37 mouse cellular contexts compared by ENCODE assay signal in the genomic region with DNA sequence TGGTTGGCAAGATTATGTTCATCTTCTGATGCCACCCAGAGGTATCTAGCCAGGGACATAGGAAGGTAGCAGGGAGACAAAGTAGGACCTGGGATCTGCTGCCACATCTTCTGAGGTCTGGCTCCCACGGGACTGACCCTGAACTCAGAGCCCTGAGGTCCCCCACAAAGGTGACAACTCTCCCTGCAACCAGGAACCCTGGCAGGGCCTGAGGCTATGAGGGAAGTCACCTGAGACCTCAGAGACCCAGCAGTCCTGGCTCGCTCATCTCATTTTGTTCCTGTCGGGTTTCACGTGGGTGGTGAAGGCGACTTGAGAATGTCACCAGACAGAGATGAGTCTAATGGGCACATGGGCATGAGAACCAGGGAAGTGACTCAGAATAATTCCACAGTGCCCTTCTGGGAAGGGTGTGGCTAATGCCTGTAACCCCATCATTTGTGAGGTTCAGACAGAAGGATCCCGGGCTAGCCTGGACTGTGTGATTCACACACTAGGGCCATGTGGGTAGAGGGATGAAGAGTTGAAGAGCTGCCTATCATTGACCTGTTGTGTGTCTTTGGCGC. TPM values are rescaled to one million over a fixed set of nuclear protein-coding genes. Genes with fewer than 3 reads are reported as not detected.
"Had no signal": no experiment of that assay in that cellular context is flagged by ENCODE, and none has a peak within 500 bp of the region (broad histone marks: within the 10 kb centered on the region; RNA-seq: fewer than 3 reads in every experiment).

No protein-coding gene starts in this region.

- H3K4me3 ChIP-seq: heart, embryonic 12.5 days; heart, embryonic 13.5 days; heart, embryonic 15.5 days; hindbrain, embryonic 10.5 days; hindbrain, embryonic 12.5 days; hindbrain, embryonic 13.5 days; hindbrain, embryonic 15.5 days; intestine, embryonic 15.5 days; kidney, embryonic 15.5 days; layer of hippocampus, adult 2 months; left cerebral cortex, adult 2 months had no signal

- ATAC-seq: hindbrain, embryonic 16.5 days; hindbrain, postnatal 0 days; inflammation-experienced regulatory T-cells, adult 6 months; intestine, embryonic 15.5 days; intestine, embryonic 16.5 days; intestine, postnatal 0 days had no signal

- H3K36me3 ChIP-seq: hindbrain, embryonic 10.5 days; hindbrain, embryonic 12.5 days; hindbrain, embryonic 13.5 days; hindbrain, embryonic 15.5 days; intestine, embryonic 15.5 days; kidney, embryonic 15.5 days had no signal

- H3K27me3 ChIP-seq: hindbrain, embryonic 15.5 days; intestine, embryonic 15.5 days had no signal

- DNase-seq: heart, postnatal 10 days; heart, postnatal 14 days; heart, postnatal 36 days; heart, postnatal 4 days; kidney, adult 11 months; kidney, adult 18-20 months; kidney, adult 2 months; kidney, adult 8-10 months; kidney, adult 9 months; kidney, postnatal 10 days; kidney, postnatal 14 days; kidney, postnatal 25 days; kidney, postnatal 36 days; kidney, postnatal 4 days; layer of hippocampus, adult 9-11 months; layer of hippocampus, postnatal 36 days had no signal

RNA-seq across cellular contexts. Expression of gene 9430097D07Rik, which starts 9.7 kb away (rescaled TPM):
- total RNA-seq: heart, postnatal 10 days; heart, postnatal 14 days; heart, postnatal 25 days; heart, postnatal 36 days; heart, postnatal 4 days; hematopoietic stem cell, adult 5-6 weeks had no signal
- polyA plus RNA-seq: heart, embryonic 14.5 days; heart, embryonic 16.5 days; heart, postnatal 0 days; intestine, embryonic 15.5 days; intestine, embryonic 16.5 days; kidney, adult 2 months had no signal

RNA-seq across cellular contexts. Expression of gene Pip5kl1, which starts 10.6 kb away (rescaled TPM):
- total RNA-seq: heart, postnatal 10 days; heart, postnatal 14 days; heart, postnatal 25 days; hematopoietic stem cell, adult 5-6 weeks had no signal
- polyA plus RNA-seq: heart, embryonic 13.5 days; heart, embryonic 14.5 days; heart, embryonic 15.5 days; heart, postnatal 0 days; inflammation-experienced regulatory T-cells, adult 6 months; intestine, postnatal 0 days; kidney, adult 2 months had no signal
